Mouse (Mus musculus): ENCODE results near the gene Fasl.

DNA sequence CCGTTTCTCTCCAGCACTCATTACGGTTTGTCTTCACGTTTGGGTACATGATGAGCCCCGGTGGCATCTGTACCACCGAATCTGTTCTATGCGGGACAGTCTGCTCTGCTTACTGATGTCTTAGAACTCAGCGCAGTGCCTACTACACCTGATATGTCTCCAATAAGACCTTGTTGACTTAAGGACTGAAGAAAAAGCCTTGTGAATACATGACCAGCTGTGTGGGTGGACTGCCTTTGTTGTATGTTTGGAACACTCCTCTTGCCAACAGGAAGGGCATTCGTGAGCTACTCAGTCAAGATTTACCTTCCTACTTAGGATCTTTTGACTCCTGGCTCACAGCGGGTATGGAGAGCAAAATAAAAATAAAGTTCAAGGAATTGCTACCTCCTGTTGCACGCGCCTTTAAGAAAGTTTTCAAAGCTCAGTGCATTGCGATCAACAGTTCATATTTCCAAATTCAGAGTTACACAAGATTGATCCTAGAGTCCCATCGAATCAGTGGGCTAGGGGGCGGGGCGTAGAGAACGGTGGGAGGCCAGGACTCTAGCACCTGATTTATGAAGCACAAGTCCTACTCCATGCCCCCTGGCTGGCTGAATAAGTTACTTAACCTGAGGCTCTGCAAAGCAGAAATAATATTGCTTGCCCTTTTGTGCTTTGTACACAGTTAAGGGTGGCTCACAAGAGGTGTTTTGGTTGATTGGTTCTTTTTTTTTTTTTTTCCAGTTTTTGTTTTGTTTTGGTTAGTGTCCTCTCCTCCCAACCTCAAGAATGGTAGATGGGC, 45.6 kb downstream of the Fasl start:
- TF ChIP-seq CTCF (IDR thresholded peaks at IDR 0.05; ENCODE audit: low read depth): no peak
- no peak for TF ChIP-seq EP300 (optimal IDR thresholded peaks at IDR 0.05)
